In genomic region chr3:108794780-108795179, GRCm38 (mm10) we compare ENCODE assay signal across 25 mouse cellular contexts. TPM values are rescaled to one million over a fixed set of nuclear protein-coding genes. Genes with fewer than 3 reads are reported as not detected.
DNase-seq lines count a peak whose midpoint lies in the region; ATAC-seq lines count a peak whose summit lies in the region.
"Had no signal": no experiment of that assay in that cellular context is flagged by ENCODE, and none has a peak within 500 bp of the region (broad histone marks: within the 10 kb centered on the region; RNA-seq: fewer than 3 reads in every experiment).

No protein-coding gene starts in this region.

- ATAC-seq in CD4-positive, CD25-positive, alpha-beta regulatory T cell, adult 4 months = peak; percentile 27
- peak; percentile 47 for ATAC-seq in inflammation-experienced regulatory T-cells, adult 6 months
- no peak for ATAC-seq in cerebellum, adult (ENCODE audit: insufficient number of reproducible peaks, low FRiP score, low TSS enrichment)
- ATAC-seq: forebrain, embryonic 13.5 days; forebrain, embryonic 16.5 days; hindbrain, embryonic 16.5 days; intestine, postnatal 0 days had no signal

- peak; percentile 22 for DNase-seq in adrenal gland, postnatal 14 days
- no peak for DNase-seq in adrenal gland, adult 8-10 months
- peak; percentile 41 for DNase-seq in CD4-positive helper T cell, adult 2 months (ENCODE audit: low read depth, low spot score)
- DNase-seq in urinary bladder, postnatal 25 days (ENCODE audit: low spot score) = no peak
- DNase-seq: adrenal gland, postnatal 25 days; B cell, adult 2 months; cerebellum, adult 18-20 months; cerebellum, adult 9-10 months; cerebellum, postnatal 14 days; gastrocnemius, postnatal 10 days; gastrocnemius, postnatal 36 days; heart, postnatal 10 days; heart, postnatal 36 days had no signal

RNA-seq across cellular contexts. Expression of gene Stxbp3, which starts 45.5 kb away (rescaled TPM):
- 45.2 and 50.7 TPM in 2 replicates for total RNA-seq in adrenal gland, postnatal 14 days (2021)
- 10 to 100 TPM; 59.8 to 75.3 (median 63.4) TPM for total RNA-seq in adrenal gland, adult 8-10 months (2022)
- polyA plus RNA-seq in CD4-positive, CD25-positive, alpha-beta regulatory T cell, adult 4 months (2017; shearing (Covaris generic)) = 10 to 100 TPM; 76.9 to 97.7 TPM
- polyA plus RNA-seq in inflammation-experienced regulatory T-cells, adult 6 months (2017; shearing (Covaris generic)) = 10 to 100 TPM; 72.7 to 91.3 (median 78.2) TPM

RNA-seq across cellular contexts. Expression of gene Aknad1, which starts 55.3 kb away (rescaled TPM):
- total RNA-seq in adrenal gland, postnatal 14 days (2021) = not detected in 2 replicates
- under 1 TPM in 1 of 4 experiments, not detected in 3; 0.07 TPM for total RNA-seq in adrenal gland, adult 8-10 months (2022)
- polyA plus RNA-seq in CD4-positive, CD25-positive, alpha-beta regulatory T cell, adult 4 months (2017; shearing (Covaris generic)) = not detected
- not detected for polyA plus RNA-seq in inflammation-experienced regulatory T-cells, adult 6 months (2017; shearing (Covaris generic))
- total RNA-seq: adrenal gland, postnatal 25 days; granulocyte monocyte progenitor cell, adult 5-6 weeks; heart, postnatal 36 days; MEL had no signal
- polyA plus RNA-seq: forebrain, embryonic 10.5 days; forebrain, embryonic 13.5 days; forebrain, embryonic 16.5 days; heart, embryonic 12.5 days; heart, embryonic 15.5 days; hindbrain, embryonic 16.5 days had no signal

Comparison
In these comparisons a context has a peak if more than half of its experiments do, and no peak if none do; other contexts are left out.
1. DNase-seq: peak in adrenal gland, postnatal 14 days (single experiment) and CD4-positive helper T cell, adult 2 months (single experiment); none in adrenal gland, adult 8-10 months (single experiment) and urinary bladder, postnatal 25 days (single experiment).